Mouse (Mus musculus) forebrain, embryonic 16.5 days (tissue): ENCODE results near the gene Clmn. TPM values are rescaled to one million over a fixed set of nuclear protein-coding genes. Genes with fewer than 3 reads are reported as not detected.

ENCODE experiments used
- ATAC-seq: fragments of 200-750 bp; cut with Nextera tagmentation; 2 replicates; pipeline ENCODE4 v1.8.0; 2017; ENCODE audit warnings: mild to moderate bottlenecking, moderate library complexity
- H3K27ac ChIP-seq: fragments of 300-500 bp; sonication (generic); 2 replicates; pipeline ENCODE4 v1.5.1; 2014; ENCODE audit warnings: low read length, control low read depth
- H3K27me3 ChIP-seq: fragments of 300-500 bp; sonication (generic); replicated peaks from 2 replicates; pipeline ENCODE4 v1.6.1; 2014; ENCODE audit warnings: low read length; ENCODE audit not compliant: control insufficient read depth, insufficient read depth
- H3K36me3 ChIP-seq: fragments of 300-500 bp; sonication (generic); 2 replicates; pipeline ENCODE4 v1.6.1; 2014; ENCODE audit not compliant: control insufficient read depth, insufficient read depth
- H3K4me1 ChIP-seq: fragments of 300-500 bp; sonication (generic); replicated peaks from 2 replicates; pipeline ENCODE4 v1.6.1; 2014; ENCODE audit warnings: low read length; ENCODE audit not compliant: control insufficient read depth, insufficient read depth
- H3K4me2 ChIP-seq: fragments of 300-500 bp; sonication (generic); 2 replicates; pipeline ENCODE4 v1.6.1; 2014; ENCODE audit warnings: mild to moderate bottlenecking, low read length, control low read depth
- H3K4me3 ChIP-seq: fragments of 300-500 bp; sonication (generic); replicated peaks from 2 replicates; pipeline ENCODE4 v1.5.1; 2014; ENCODE audit warnings: mild to moderate bottlenecking, low read length, control low read depth
- H3K9ac ChIP-seq: fragments of 300-500 bp; sonication (generic); replicated peaks from 2 replicates; pipeline ENCODE4 v1.6.1; 2014; ENCODE audit warnings: low read depth, low read length, control low read depth
- H3K9me3 ChIP-seq: fragments of 300-500 bp; sonication (generic); 2 replicates; pipeline ENCODE4 v1.6.1; 2016; ENCODE audit warnings: low read length; ENCODE audit not compliant: control insufficient read depth
- WGBS: fragments of 180-500 bp; shearing (Covaris S2); extraction: QIAGEN DNeasy Blood & Tissue Kit; methylation state at CpG from one replicate; pipeline ENCODE4 v1.1.7; 2014; 5-methylcytosine and 5-hydroxymethylcytosine counted together
- polyA plus RNA-seq: library from polyadenylated mRNA; unstranded; fragments of >200 nt; fragmentation: Nextera tagmentation; extraction: Ambion mirVana; gene quantifications from 2 replicates; pipeline ENCODE4 v1.2.1, GENCODE M21; 2015

Gene Clmn
- polyA plus RNA-seq: 0.71 and 0.84 TPM in 2 replicates

DNA sequence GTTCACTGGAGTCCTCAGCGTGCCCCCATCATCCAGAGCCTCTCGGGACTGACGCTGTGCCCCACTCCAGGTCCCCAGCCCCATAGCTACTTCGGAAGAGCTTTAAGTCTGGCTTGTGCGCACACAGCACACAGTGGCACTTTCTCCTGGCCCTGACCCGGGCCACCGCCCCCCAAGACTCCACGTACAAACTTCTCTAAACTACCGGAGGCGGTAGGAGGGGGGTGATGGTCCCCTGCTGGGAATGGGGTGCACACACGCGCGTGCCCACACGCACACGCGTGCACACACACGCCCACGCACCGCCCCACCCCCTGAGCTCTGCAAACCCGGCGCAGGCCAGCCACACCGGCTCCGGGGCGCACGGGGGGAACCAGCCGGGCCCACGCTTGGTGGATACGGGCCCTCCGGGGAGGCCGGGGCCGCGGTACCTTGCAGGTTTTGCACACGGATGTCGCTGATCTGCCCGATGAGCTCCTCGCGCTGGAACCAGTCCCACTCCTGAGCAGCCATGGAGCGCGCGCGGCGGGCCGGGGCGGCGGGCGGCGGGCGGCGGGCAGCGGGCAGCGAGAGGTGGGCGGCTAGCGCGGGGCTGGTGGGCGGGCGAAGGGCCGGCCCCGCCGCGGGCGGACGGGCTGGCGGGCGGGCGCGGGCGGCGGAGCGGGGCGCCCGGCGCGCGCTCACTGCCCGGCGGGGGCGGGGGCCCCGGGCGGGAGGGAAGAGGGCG lies at the start of gene Clmn:
Clmn (minus strand) TSS at position 638 of the 727 bp plus-strand sequence.
- peak within 1 kb of the TSS; percentile 28; the same call in 1 of the 2 replicates for H3K27ac ChIP-seq
- peak within 1 kb of the TSS; percentile 88 for H3K9ac ChIP-seq
- peak; percentile 66 for ATAC-seq
- H3K36me3 ChIP-seq: no peaks in the 10 kb centered on the region
- H3K4me3 ChIP-seq: peak within 1 kb of the TSS; percentile 78
- peak within 1 kb of the TSS; percentile 91 for H3K4me2 ChIP-seq
- WGBS: 1% methylated on average over 30 of the region's 80 CpGs
- H3K4me1 ChIP-seq: peaks cover 11% of the 10 kb centered on the region
- H3K27me3 ChIP-seq: no peaks in the 10 kb centered on the region
- H3K9me3 ChIP-seq: no peaks in the 10 kb centered on the region

DNA sequence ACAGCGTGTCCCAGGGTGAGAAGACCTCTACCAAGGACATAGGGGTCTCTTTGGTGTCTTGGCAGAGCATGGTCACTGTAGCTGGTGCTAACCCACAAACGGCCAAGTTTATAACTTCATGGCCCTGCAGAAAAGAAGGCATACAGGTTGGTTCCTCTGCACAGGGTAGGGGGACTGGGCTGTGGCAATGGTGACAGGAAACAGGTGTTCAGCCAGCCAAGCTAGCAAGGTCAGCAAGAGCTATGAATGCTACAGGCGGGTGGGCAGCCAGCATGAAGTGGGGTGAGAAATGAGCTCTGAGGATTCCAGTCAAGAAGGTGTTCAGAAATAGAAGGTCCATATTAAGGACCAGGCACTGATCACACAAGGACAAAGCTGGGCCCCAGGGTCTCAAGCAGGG lies 48.1 kb upstream of the Clmn start:
- no peak for ATAC-seq
- Histone ChIP-seq H3K4me3 (no peak overlapping the region), H3K27me3 (no peaks in the 10 kb centered on the region), H3K4me2 (no peak overlapping the region), H3K4me1 (0 out of 2 replicates have a peak, but pooled peaks cover 3% of the 10 kb centered on the region), H3K36me3 (no peaks in the 10 kb centered on the region), H3K9me3 (no peaks in the 10 kb centered on the region), H3K9ac (no peak overlapping the region), H3K27ac (no peak overlapping the region)
- WGBS: 74% methylated on average over 3 of the region's 3 CpGs

DNA sequence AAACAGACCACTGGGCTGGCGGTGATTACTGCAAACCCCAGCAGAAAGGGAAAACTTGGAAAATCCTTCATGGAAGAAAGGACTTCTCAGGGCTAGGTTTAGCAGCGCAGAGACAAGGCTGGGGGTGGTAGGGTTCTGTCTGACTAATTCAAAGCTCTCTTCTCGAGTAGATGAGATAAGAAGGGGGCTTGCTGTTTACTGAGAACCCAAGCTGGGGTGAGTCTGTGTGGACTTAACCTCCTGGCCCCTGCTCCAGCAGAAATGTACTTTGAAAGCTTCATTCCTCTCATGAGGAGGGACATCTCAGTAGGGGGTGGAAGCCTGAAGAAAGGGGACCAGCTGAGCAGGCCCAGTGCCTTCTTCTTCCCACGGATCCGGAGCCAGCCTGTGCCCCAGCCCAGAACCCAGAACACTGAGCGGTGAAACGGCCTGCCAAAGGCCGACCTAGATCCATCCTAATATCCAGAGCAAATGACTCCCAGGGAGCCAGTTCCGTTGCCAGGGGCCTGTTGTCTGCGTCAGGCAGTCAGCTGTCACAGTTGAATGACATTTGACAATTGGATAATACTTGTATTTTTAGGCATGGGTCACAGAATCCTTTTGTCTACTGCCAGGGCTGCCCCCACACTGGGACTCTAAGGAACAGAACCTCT lies 47.5 kb upstream of the Clmn start:
- no peaks in the 10 kb centered on the region for H3K36me3 ChIP-seq
- no peak overlapping the region for H3K27ac ChIP-seq
- no peaks in the 10 kb centered on the region for H3K9me3 ChIP-seq
- ATAC-seq: no peak
- no peak overlapping the region for H3K4me2 ChIP-seq
- no peak overlapping the region for H3K9ac ChIP-seq
- no peak overlapping the region for H3K4me3 ChIP-seq
- no peaks in the 10 kb centered on the region for H3K27me3 ChIP-seq
- 0 out of 2 replicates have a peak, but pooled peaks cover 3% of the 10 kb centered on the region for H3K4me1 ChIP-seq
- WGBS: 39% methylated on average over 10 of the region's 10 CpGs

DNA sequence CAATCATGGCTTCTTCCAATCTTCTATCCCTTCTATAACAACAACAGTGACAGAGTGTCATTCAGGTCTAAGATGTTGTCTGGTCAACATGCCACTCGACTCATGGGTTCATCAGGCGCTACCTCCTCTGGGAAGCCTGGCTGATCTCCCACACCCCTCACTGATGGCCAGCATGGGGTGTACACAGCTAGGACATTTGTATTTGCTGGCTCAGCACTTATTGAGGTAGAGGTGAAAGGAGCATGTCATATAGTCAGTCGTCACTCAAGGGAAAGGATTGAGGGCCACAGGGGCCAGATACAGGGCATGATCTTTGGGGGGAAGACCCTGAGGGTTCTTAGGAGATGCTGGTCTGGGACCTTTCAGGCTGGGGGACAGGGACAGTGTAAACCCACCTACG lies 44.9 kb upstream of the Clmn start:
- H3K4me2 ChIP-seq: no peak overlapping the region
- no peak overlapping the region for H3K4me3 ChIP-seq
- H3K4me1 ChIP-seq: 0 out of 2 replicates have a peak, but pooled peaks cover 3% of the 10 kb centered on the region
- no peaks in the 10 kb centered on the region for H3K27me3 ChIP-seq
- ATAC-seq: no peak
- H3K27ac ChIP-seq: no peak overlapping the region
- no peak overlapping the region for H3K9ac ChIP-seq
- H3K9me3 ChIP-seq: no peaks in the 10 kb centered on the region
- H3K36me3 ChIP-seq: no peaks in the 10 kb centered on the region
- 85% methylated on average over 4 of the region's 4 CpGs for WGBS

DNA sequence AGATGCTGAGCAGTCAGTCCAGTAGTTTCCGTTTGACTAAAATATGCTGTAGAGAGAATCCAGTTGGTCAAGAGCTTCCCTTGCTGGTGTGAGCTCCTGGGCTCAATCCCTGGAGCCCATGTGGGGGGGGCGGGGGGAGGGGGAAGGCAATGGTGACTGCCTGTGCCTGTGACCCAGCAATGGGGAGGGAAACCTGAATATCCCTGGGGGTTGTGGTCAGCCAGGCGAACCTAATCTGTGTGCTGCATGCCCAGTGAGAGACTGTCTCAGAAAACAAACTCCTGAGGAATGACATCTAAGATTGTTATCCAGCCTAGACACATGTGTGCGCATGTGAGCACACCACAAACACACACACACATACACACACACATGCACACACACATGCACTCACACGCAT lies 44.1 kb upstream of the Clmn start:
- WGBS: 63% methylated on average over 4 of the region's 5 CpGs
- H3K4me1 ChIP-seq: 0 out of 2 replicates have a peak, but pooled peaks cover 3% of the 10 kb centered on the region
- H3K4me2 ChIP-seq: no peak overlapping the region
- no peak overlapping the region for H3K9ac ChIP-seq
- no peak overlapping the region for H3K27ac ChIP-seq
- no peaks in the 10 kb centered on the region for H3K9me3 ChIP-seq
- no peaks in the 10 kb centered on the region for H3K27me3 ChIP-seq
- ATAC-seq: no peak
- H3K4me3 ChIP-seq: no peak overlapping the region
- H3K36me3 ChIP-seq: no peaks in the 10 kb centered on the region

DNA sequence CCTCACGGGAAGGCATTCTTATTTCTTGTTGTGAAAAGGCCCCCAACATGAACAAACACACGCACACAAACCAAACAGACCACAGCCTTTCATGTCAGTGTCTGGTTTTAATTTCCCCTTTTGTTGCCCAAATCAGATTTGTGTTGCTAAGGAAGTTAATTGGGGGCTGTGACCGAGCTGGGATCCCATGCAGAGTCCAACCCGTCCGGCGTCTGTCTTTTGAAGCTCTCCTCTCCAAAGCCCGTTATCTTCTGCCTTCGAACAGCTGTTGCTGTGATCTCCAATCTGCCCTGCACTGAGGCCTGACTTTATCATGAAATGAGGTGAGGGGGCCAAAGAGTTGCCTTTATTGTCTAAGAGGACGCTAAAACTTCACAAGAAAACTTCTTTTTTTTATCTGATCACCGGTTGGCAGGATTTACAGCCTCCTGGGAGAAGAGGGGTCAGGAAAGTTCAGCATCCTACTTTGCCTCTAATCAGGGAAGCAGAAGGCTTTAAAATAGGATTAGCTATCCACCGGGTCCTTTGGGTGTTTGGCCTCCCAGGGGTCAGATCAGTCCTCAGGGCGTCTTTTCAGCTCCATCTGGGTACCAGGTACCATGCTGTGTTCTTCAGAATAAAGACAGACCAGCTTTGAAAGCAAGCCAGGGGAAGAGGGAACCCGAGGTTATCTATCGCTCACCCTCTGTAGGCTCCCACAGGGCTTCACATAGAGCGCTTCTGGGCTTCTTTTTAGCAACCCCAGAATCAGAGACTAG lies 43.3 kb upstream of the Clmn start:
- Histone ChIP-seq H3K9ac (no peak overlapping the region), H3K36me3 (no peaks in the 10 kb centered on the region), H3K27me3 (no peaks in the 10 kb centered on the region), H3K4me1 (0 out of 2 replicates have a peak, but pooled peaks cover 3% of the 10 kb centered on the region), H3K4me3 (no peak overlapping the region), H3K9me3 (no peaks in the 10 kb centered on the region), H3K27ac (no peak overlapping the region), H3K4me2 (no peak overlapping the region)
- 8% methylated on average over 15 of the region's 15 CpGs for WGBS
- ATAC-seq: no peak

DNA sequence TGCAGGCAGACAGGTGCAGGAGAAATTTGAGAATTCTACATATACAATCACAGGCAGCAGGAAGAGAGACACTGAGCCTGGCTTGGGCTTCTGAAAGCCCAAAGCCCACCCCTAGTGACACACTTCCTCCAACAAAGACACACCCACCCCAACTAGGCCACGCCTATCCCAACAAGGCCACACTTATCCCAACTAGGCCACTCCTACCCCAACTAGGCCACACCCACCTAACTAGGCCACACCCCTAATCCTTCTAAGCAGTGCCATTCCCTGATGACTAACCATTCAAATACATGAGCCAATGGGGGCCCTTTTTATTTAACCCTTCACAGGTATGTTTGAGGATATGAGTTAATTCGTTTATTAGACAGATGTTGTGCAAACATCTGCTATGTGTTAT lies 42.3 kb upstream of the Clmn start:
- Histone ChIP-seq H3K9ac (no peak overlapping the region), H3K4me2 (no peak overlapping the region), H3K36me3 (no peaks in the 10 kb centered on the region), H3K27me3 (no peaks in the 10 kb centered on the region), H3K9me3 (no peaks in the 10 kb centered on the region), H3K4me3 (no peak overlapping the region), H3K27ac (no peak overlapping the region), H3K4me1 (0 out of 2 replicates have a peak, but pooled peaks cover 3% of the 10 kb centered on the region)
- WGBS: 93% methylated on average over 2 of the region's 2 CpGs
- no peak for ATAC-seq

DNA sequence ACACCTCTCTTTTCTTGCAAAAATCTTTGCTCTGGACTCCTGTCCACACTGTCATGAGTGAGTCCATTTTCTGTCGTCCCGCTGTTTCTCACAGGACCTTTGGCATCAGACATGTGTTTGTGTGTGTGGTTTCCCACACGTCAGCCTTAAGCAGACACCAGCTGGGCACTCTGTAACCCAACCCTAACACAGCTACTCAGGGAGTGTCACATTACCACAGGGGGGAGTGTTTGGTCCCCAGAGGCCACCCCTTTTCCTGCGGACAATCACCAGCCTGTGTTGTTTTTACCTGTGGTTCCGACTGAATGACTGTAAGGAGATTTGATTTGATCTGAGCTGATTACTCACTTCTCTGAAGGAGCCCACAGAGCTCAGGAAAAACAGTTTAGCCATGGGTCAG lies 39.3 kb upstream of the Clmn start:
- H3K9me3 ChIP-seq: no peaks in the 10 kb centered on the region
- no peaks in the 10 kb centered on the region for H3K27me3 ChIP-seq
- H3K27ac ChIP-seq: no peak overlapping the region
- no peaks in the 10 kb centered on the region for H3K36me3 ChIP-seq
- WGBS: 28% methylated on average over 5 of the region's 5 CpGs
- no peak overlapping the region for H3K4me2 ChIP-seq
- 0 out of 2 replicates have a peak, but pooled peaks cover 3% of the 10 kb centered on the region for H3K4me1 ChIP-seq
- H3K9ac ChIP-seq: no peak overlapping the region
- no peak for ATAC-seq
- no peak overlapping the region for H3K4me3 ChIP-seq

DNA sequence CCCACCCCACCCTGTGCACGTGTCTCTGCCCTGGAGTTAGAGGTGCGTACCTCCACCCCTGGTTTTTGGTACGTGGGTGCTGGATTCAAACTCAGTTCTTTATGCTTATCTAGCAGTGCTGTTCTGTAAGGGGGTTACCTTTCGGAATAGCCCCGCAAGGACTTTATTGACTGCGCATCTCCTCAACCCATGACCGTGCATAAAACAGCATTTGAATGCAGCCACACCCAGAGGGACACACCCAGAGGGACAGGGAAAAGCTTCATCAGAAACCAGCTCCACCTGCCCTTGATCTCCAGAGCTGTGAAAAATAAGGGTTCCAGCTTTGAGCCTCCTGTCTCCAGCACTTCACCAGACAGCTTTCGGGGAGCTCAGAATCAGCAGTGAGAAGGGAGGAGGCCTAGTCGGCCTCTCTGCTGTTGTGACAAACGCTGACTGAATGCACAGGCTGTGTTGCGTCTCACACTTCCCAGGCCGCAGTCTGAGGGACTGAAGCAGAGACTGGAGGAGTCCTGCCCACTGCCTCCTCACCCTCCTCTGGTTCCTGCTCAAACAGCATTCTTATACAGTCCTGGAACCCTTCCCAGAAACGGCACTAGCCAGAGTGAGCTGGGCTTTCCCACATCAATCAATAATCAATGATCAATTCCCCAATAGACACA lies 37.6 kb upstream of the Clmn start:
- Histone ChIP-seq H3K4me3 (no peak overlapping the region), H3K36me3 (no peaks in the 10 kb centered on the region), H3K9me3 (no peaks in the 10 kb centered on the region), H3K27ac (no peak overlapping the region), H3K27me3 (no peaks in the 10 kb centered on the region), H3K4me2 (no peak overlapping the region), H3K9ac (no peak overlapping the region), H3K4me1 (no peaks in the 10 kb centered on the region)
- 77% methylated on average over 13 of the region's 13 CpGs for WGBS
- ATAC-seq: peak; percentile 73
